Mouse (Mus musculus) midbrain, embryonic 15.5 days (tissue): ENCODE measurements at regions not wholly inside any gene's neighbourhood (a gene's known extent, or its start where the extent isn't known, plus 50 kb on each side); places are given as distances from the start of the nearest gene placed in this dataset.

Experiments used
- ATAC-seq: fragments of 200-750 bp; cut with Nextera tagmentation; replicated peaks from 2 replicates; pipeline ENCODE4 v1.8.0; 2017; ENCODE audit warnings: moderate TSS enrichment
- H3K27ac ChIP-seq: fragments of 300-500 bp; sonication (generic); 2 replicates; pipeline ENCODE4 v1.5.1; 2015; ENCODE audit warnings: mild to moderate bottlenecking, inconsistent platforms
- H3K27me3 ChIP-seq: fragments of 300-500 bp; sonication (generic); replicated peaks from 2 replicates; pipeline ENCODE4 v1.6.1; 2015; ENCODE audit warnings: inconsistent platforms
- H3K36me3 ChIP-seq: fragments of 300-500 bp; sonication (generic); replicated peaks from 2 replicates; pipeline ENCODE4 v1.6.1; 2015; ENCODE audit warnings: inconsistent platforms
- H3K4me1 ChIP-seq: fragments of 300-500 bp; sonication (generic); 2 replicates; pipeline ENCODE4 v1.6.1; 2015; ENCODE audit warnings: inconsistent platforms
- H3K4me2 ChIP-seq: fragments of 300-500 bp; sonication (generic); 2 replicates; pipeline ENCODE4 v1.6.1; 2015; ENCODE audit warnings: inconsistent platforms, mild to moderate bottlenecking, moderate library complexity
- H3K4me3 ChIP-seq: fragments of 300-500 bp; sonication (generic); 2 replicates; pipeline ENCODE4 v1.5.1; 2015; ENCODE audit warnings: mild to moderate bottlenecking, inconsistent platforms
- H3K9ac ChIP-seq: fragments of 300-500 bp; sonication (generic); 2 replicates; pipeline ENCODE4 v1.6.1; 2015; ENCODE audit warnings: mild to moderate bottlenecking, inconsistent platforms
- H3K9me3 ChIP-seq: fragments of 300-500 bp; sonication (generic); 2 replicates; pipeline ENCODE4 v1.6.1; 2016; ENCODE audit warnings: inconsistent platforms
- WGBS: fragments of 180-500 bp; shearing (Covaris S2); methylation state at CpG from one replicate; pipeline ENCODE4 v1.1.7; 2015; ENCODE audit warnings: mixed read lengths; 5-methylcytosine and 5-hydroxymethylcytosine counted together

GRCm38 (mm10) chr3:137529961-137530609 is 91.3 kb upstream of the Ddit4l start:
- Histone ChIP-seq H3K9me3 (no peaks in the 10 kb centered on the region), H3K4me1 (peaks cover 10% of the 10 kb centered on the region), H3K36me3 (no peaks in the 10 kb centered on the region), H3K27me3 (no peaks in the 10 kb centered on the region), H3K4me3 (no peak overlapping the region), H3K9ac (no peak overlapping the region), H3K4me2 (no peak overlapping the region), H3K27ac (peak overlapping the region; percentile 47; the same call in 1 of the 2 replicates)
- ATAC-seq = peak; percentile 50; the same call in 1 of the 2 replicates
- 36% methylated on average over 7 of the region's 7 CpGs for WGBS

GRCm38 (mm10) chr3:137541666-137542065 is 79.7 kb upstream of the Ddit4l start:
- Histone ChIP-seq H3K4me3 (no peak overlapping the region), H3K36me3 (no peaks in the 10 kb centered on the region), H3K9ac (no peak overlapping the region), H3K27me3 (peaks cover 9% of the 10 kb centered on the region; the same call in 1 of the 2 replicates), H3K4me2 (no peak overlapping the region), H3K9me3 (no peaks in the 10 kb centered on the region), H3K27ac (no peak overlapping the region), H3K4me1 (no peaks in the 10 kb centered on the region)
- 81% methylated on average over 3 of the region's 3 CpGs for WGBS
- no peak for ATAC-seq

GRCm38 (mm10) chr3:137542343-137542742 is 79.1 kb upstream of the Ddit4l start:
- Histone ChIP-seq H3K27me3 (peaks cover 9% of the 10 kb centered on the region; the same call in 1 of the 2 replicates), H3K9me3 (no peaks in the 10 kb centered on the region), H3K4me2 (no peak overlapping the region), H3K4me1 (0 out of 2 replicates have a peak, but pooled peaks cover 1% of the 10 kb centered on the region), H3K27ac (no peak overlapping the region), H3K4me3 (no peak overlapping the region), H3K36me3 (no peaks in the 10 kb centered on the region), H3K9ac (no peak overlapping the region)
- ATAC-seq = no peak
- WGBS = 73% methylated on average over 1 of the region's 1 CpGs

- peak; percentile 91 for ATAC-seq
These were observed 74.0 kb upstream of the Ddit4l start for GRCm38 (mm10) chr3:137547414-137547877.

DNA sequence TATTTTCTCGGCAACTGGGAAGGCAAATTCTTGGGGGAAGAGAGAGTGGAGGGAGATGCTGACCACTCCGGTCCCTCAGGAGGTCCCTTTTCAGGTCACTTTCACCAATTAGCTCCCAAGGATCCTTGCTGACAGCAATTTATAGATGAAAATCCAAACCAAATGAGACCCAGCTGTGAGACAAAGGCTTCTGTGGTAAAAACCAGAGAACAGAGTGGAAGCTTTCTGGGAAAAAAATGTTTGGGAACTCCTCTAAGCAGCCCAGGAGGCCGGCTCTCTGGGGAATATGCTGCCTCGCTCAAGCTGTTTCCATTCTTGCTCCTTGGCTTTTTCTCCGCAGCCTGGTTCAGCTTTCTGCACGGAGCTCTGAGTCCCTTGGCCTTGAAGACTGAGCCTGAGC is 73.5 kb upstream of the Ddit4l start:
- no peak overlapping the region for H3K9ac ChIP-seq
- no peaks in the 10 kb centered on the region for H3K9me3 ChIP-seq
- 4% methylated on average over 6 of the region's 6 CpGs for WGBS
- no peaks in the 10 kb centered on the region for H3K36me3 ChIP-seq
- H3K4me3 ChIP-seq = peak overlapping the region; percentile 21; the same call in 1 of the 2 replicates
- peak; percentile 31; the same call in 1 of the 2 replicates for ATAC-seq
- peaks cover 17% of the 10 kb centered on the region for H3K27me3 ChIP-seq
- peak overlapping the region; percentile 10; the same call in 1 of the 2 replicates for H3K27ac ChIP-seq
- peaks cover 10% of the 10 kb centered on the region for H3K4me1 ChIP-seq
- peak overlapping the region; percentile 43 for H3K4me2 ChIP-seq

More at GRCm38 (mm10) chr3:137547414-137547877, 74.0 kb upstream of the Ddit4l start:
- Histone ChIP-seq H3K4me2 (peak overlapping the region; percentile 43), H3K27ac (no peak overlapping the region), H3K4me1 (peaks cover 10% of the 10 kb centered on the region), H3K27me3 (peaks cover 17% of the 10 kb centered on the region), H3K9ac (no peak overlapping the region; the same call in 1 of the 2 replicates), H3K4me3 (peak overlapping the region; percentile 21), H3K36me3 (no peaks in the 10 kb centered on the region), H3K9me3 (no peaks in the 10 kb centered on the region)
- WGBS = 3% methylated on average over 12 of the region's 12 CpGs

DNA sequence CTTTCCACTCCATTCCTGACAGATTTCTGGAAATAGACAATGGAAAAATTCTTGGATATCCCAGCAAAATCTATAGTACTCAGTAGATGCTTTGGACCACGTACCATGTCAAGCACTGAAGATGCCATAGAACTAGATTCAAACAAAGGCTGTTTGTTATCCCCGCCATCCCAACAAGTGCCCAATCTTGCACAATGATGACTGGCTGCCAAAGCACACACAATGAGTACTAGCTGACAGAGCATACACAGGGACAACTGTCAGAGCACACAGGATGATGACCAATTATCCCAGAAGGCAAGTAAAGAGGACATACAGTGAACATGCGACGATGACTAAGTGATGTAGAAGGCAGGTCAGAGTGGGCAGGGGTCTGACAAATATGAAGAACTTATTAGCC is 70.7 kb upstream of the Ddit4l start:
- H3K27ac ChIP-seq = no peak overlapping the region
- H3K27me3 ChIP-seq = peaks cover 19% of the 10 kb centered on the region
- no peaks in the 10 kb centered on the region for H3K36me3 ChIP-seq
- H3K4me3 ChIP-seq = no peak overlapping the region
- H3K9ac ChIP-seq = no peak overlapping the region
- 89% methylated on average over 4 of the region's 4 CpGs for WGBS
- no peaks in the 10 kb centered on the region for H3K9me3 ChIP-seq
- peaks cover 10% of the 10 kb centered on the region for H3K4me1 ChIP-seq
- no peak overlapping the region for H3K4me2 ChIP-seq
- no peak for ATAC-seq

DNA sequence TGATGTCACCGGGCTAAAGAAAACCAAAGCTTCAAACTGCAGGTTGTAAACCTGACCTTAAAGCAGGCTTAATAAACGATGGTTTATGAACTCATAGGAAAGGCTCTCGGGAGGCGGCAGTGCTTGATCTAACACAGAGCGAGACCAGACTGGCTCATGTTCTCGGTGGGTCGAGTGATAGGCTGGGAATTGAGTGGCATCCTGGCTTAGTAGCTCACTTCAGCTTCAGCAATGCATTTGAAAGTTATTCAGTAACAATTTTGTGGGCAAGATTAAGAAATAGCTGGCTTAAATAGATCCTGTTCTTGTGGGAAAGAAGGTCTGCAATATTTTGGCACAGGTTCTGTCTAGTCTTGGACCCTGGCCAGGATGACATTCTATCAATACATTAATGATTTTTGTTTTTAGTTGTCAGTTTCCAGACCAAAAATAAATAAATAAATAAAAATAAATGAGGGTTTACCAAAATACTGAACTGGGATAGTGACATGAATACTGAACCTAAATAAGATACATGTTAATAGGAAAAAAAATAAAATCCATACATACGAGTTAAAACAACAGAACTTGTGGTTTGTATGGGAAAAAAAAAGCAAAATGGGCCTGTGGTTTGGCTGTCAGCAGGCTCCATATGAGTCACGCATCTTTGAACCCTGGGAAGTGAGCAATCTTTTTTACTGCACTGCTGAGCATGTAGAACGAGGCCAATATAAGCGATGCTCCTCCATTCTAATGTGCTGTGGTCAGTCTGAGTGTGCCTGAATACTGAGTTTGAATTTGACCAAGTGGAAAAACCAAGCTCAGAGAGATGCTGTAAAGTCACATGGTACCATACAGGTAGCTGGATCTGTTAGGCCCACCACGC is 68.7 kb upstream of the Ddit4l start:
- H3K27me3 ChIP-seq = peaks cover 10% of the 10 kb centered on the region; the same call in 1 of the 2 replicates
- 83% methylated on average over 12 of the region's 12 CpGs for WGBS

GRCm38 (mm10) chr3:137560851-137561449 is 60.5 kb upstream of the Ddit4l start:
- Histone ChIP-seq H3K4me1 (no peaks in the 10 kb centered on the region), H3K36me3 (no peaks in the 10 kb centered on the region), H3K4me2 (no peak overlapping the region), H3K27ac (no peak overlapping the region), H3K9me3 (no peaks in the 10 kb centered on the region), H3K27me3 (0 out of 2 replicates have a peak, but pooled peaks cover 3% of the 10 kb centered on the region), H3K4me3 (no peak overlapping the region), H3K9ac (no peak overlapping the region)
- WGBS = 66% methylated on average over 6 of the region's 6 CpGs
- no peak for ATAC-seq

More for the DNA sequence above, 68.7 kb upstream of the Ddit4l start:
- Histone ChIP-seq H3K4me1 (peaks cover 5% of the 10 kb centered on the region), H3K27ac (no peak overlapping the region), H3K4me2 (no peak overlapping the region), H3K36me3 (no peaks in the 10 kb centered on the region), H3K9me3 (no peaks in the 10 kb centered on the region), H3K9ac (no peak overlapping the region), H3K4me3 (no peak overlapping the region)
- ATAC-seq = no peak

- H3K9me3 ChIP-seq = no peaks in the 10 kb centered on the region
- H3K9ac ChIP-seq = no peak overlapping the region
- no peaks in the 10 kb centered on the region for H3K4me1 ChIP-seq
- 63% methylated on average over 2 of the region's 2 CpGs for WGBS
- no peaks in the 10 kb centered on the region for H3K36me3 ChIP-seq
- 0 out of 2 replicates have a peak, but pooled peaks cover 3% of the 10 kb centered on the region for H3K27me3 ChIP-seq
- no peak for ATAC-seq
- H3K4me2 ChIP-seq = no peak overlapping the region
- H3K27ac ChIP-seq = no peak overlapping the region
- H3K4me3 ChIP-seq = no peak overlapping the region
These were observed 59.4 kb upstream of the Ddit4l start for GRCm38 (mm10) chr3:137561986-137562385.

DNA sequence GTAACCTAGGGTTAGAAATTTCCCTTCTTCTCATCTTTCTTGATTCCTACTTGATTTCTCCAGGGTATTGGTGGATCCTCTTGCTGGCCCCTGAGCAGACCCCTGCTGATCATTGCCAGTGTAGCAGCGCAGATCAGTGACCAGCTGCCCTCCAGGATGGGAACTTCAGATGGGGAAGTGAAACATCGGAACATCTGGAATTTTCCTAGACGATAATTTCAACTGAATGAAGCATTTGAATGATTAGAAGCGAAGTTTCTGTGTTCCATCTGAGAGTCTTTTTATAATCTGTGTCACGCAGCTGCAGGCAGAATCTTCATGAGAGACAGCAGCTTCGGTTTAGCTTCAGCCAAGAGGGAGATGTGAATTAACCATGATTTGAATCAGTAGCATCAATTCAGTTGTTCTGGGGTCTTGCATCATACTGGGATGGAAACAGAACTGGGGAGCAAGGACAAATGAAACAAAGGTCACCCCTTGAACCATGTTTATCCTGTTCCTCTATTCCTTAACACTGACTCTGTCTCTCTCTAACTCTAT is 57.8 kb upstream of the Ddit4l start:
- Histone ChIP-seq H3K4me2 (no peak overlapping the region), H3K36me3 (no peaks in the 10 kb centered on the region), H3K9ac (no peak overlapping the region), H3K27ac (no peak overlapping the region), H3K4me1 (no peaks in the 10 kb centered on the region), H3K27me3 (no peaks in the 10 kb centered on the region), H3K9me3 (no peaks in the 10 kb centered on the region), H3K4me3 (no peak overlapping the region)
- 80% methylated on average over 6 of the region's 6 CpGs for WGBS
- no peak for ATAC-seq

DNA sequence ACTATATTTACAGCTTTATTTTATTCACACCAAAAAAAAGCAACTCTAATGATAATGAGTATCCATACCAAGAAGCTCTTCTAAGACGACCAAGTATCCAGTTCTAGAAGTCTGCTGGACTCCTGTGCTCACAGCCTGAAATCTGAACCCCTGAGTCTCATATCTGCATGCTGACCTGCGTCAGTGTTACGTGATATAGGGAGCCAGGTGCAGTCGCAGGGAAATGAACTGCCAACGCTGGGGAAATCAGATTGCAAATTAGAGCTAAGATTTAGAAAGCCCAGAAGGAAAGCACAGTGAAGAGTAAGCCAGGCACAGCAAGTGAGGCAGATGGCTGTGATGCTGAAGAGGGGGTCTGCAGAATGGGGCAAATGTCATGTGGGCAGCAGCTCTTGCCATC is 57.1 kb upstream of the Ddit4l start:
- H3K9ac ChIP-seq = no peak overlapping the region
- no peak for ATAC-seq
- no peak overlapping the region for H3K4me3 ChIP-seq
- H3K4me2 ChIP-seq = no peak overlapping the region
- no peak overlapping the region for H3K27ac ChIP-seq
- H3K36me3 ChIP-seq = no peaks in the 10 kb centered on the region
- no peaks in the 10 kb centered on the region for H3K4me1 ChIP-seq
- no peaks in the 10 kb centered on the region for H3K9me3 ChIP-seq
- WGBS = 76% methylated on average over 5 of the region's 5 CpGs
- H3K27me3 ChIP-seq = no peaks in the 10 kb centered on the region
